Mouse (Mus musculus) CD8-positive naive resting alpha-beta T cell, adult 2 months (primary cell): ENCODE measurements around the gene Snx29.
"Not testable (repeated sequence)": the region's sequence is repeated elsewhere in the genome, so short reads cannot be mapped to it uniquely, and the experiment has no call there.

ENCODE experiments used
- DNase-seq, 2 experiments: peaks; one replicate each; pipeline ENCODE4 v3.0.0; 2022; ENCODE audit warnings: low read depth in 2 of 2, low spot score in 2 of 2

The Snx29 gene

DNA sequence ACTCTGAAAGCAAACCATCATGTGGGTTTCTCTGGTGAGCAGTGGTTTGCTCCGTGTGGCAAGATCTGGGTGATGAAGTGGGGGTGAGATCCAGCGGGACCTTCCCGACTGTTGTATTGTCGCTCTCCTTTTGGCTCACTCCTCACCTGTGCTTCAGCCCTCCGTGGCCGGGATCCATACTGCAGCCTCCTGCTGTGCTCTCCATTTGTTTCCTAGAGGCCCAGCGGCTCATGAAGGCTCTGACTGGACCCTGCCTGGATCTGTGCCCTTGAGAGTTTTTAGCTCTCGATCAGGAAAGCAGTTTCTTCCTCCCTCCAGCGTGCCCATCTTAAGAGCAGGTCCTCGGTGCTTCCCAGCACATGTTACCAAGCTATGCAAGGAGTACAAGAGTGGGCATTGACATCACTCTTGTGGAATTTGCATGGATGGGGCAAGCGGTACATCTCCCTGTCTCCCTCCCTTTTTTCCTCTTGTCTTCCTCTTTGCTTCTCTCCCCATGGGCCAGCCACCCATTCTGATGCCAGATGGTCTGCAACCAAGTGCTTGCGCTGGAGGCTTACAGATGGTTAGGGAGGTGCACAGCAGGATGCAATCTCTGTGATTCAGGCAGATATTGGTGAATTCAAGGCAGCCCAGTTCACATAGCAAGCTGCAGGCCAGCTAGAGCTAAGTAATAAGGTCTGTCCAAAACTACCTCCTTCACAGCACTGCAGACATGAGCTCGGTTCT is 207.9 kb downstream of the Snx29 start:
- DNase-seq, result no peak

DNA sequence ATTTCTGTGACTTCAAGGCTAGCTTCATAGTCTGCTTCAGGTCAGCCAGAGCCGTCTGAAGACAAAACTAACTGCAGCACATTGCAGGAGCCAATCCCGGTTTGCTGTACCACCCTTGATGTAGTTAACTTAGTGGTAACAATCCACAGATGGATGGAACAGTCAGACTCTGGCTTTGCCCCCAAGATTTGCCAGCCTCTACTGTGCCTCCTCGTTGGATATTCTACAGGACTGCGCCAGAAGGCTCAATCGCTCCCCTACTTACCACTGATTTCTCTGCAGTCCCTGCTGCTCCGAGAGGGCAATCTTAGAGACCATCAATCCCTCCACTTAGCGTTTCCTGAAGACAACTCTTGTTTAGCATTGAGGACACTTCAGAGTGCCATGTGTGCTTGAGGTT is 208.7 kb downstream of the Snx29 start:
- DNase-seq, result no peak

DNA sequence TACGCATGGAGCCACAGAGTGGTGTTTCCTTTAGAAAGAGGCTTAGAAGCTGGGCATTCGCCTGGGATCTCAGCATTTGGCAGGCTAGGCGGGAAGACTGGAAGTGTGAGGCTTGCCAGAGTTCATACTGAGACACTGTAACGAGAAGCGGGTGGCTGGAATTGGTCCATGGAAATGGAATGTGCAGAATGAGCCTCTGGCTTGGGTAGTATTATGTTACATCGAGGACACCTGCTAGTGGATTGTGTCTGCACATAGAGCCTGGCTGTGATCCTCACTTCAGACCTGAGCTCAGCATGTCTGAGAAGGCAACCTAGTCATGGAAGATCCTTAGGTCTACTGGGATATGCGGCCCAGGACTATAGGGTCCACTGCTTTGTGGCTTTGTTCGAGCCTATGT is 209.9 kb downstream of the Snx29 start:
- no peak for DNase-seq

DNA sequence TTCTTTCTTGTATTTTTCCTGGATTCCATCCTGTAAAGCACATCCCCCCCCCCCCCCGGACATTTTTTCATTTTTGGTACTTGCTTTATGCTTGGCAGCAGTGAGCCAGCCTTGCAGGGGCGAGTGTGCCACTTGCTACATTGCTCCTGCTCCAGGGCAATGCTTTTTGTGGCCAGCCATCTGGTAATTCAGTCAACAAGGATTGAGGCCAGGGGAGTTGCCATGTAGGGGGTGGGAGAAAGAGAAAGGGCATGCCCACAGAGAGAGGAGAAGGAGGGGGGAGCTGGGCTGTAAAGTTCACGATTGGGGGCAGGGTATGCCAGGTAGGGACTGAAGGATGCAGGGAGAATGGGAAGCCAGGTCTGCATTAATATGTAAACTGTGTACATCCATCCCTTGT is 210.7 kb downstream of the Snx29 start:
- DNase-seq, result no peak

DNA sequence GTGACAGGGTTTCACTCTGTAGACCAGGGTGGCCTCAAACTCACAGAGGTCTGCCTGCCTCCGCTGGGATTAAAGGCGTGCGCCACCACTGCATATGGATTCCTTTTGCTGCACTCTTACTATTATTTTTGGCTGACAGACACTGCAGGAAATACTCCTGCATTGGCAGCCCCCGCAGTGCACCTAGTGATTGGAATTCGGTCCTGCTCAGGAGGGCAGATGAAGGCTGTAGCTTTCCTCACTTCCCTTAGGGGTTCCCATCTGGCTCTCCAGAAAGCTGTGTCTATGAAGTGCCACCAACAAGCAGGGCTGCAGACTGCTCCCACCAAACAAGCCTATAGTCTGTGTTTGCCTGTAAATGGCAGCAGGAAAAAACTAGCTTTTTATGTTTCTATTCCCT is 215.0 kb downstream of the Snx29 start:
- DNase-seq, result no peak

DNA sequence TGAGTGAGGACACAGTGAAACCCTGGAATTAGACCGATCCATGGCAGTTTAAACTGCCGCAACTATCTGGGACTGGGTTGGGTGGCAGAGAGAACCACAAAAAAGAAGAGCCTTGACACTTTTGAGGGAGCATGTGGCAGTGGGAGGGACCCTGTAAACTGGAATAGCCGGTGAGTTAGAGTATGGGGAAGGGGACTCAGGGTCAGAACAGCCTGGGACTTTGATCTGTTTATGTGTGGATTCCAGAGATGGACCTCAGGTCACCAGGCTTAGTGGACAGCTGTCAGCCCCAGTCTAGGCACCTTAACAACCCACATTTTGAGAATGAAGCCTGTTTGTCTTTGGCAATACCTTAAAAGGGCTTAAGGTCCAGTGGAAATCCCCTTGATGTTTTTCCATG is 215.5 kb downstream of the Snx29 start:
- no peak for DNase-seq

DNA sequence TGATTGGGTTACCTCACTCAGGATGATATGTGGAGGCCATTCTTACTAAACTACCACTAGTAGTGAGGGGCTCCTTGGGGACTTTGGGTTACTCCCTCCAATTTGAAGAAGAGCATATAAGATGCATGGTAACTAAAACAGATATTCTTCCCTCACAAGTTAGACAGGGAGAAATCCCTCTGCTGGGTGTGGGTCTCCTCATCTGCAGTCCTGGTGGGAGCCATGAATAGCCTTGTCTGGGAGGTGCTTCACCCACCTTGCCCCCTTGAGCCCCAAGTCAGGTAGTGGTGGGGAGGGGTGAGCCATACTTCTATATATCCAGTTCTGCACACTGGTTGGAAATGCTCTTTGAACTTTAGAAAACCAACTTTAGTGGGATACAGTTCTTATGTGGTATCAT is 218.3 kb downstream of the Snx29 start:
- DNase-seq, result no peak

DNA sequence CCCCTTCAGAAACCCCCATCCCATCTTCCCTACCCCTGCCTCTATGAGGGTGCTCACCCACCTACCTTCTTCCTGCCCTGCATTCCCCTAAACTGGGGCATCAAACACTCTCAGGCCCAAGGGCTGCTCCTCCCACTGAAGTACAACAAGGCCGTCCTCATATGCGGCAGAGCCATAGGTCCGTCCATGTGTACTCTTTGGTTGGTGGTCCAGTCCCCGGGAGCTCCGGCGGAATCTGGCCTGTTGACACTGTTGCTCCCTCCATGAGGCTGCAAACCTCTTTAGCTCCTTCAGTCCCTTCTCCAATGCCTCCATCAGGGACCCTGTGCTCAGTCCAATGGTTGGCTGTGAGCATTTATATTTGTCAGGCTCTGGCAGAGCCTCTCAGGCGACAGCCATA is 219.1 kb downstream of the Snx29 start:
- no peak for DNase-seq

DNA sequence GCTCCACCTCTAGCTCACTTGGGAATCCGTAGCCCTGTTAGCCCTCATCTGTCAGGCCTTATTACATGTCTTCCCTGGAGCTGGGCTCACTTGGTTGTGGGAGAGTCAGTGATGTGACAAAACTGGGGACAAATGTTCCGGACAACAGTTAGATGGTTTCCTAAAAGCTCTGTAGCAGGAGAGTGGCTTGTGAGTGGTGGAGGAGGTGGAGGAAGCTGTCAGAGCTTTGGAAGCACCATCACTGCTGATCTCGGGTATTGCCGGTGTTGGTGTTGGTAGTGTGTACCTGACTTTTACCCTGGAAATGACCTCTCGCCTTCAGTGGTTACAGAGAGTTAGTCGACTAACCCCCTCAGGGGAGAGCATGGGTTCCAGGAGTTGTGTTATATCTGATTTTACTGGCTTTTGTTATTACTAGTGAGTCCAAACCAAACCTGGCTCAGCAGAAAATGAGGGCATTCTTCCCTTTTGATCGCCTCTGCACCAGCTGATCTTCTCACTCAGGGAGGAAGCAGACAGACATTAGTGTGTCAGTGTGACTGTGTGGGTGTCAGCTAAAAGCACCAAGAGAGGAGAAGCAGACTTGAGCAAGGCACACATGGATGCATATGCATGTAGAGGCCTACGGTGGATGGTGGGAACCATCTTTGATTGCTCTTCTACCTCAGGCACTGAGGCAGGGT is 227.5 kb downstream of the Snx29 start:
- no peak for DNase-seq

DNA sequence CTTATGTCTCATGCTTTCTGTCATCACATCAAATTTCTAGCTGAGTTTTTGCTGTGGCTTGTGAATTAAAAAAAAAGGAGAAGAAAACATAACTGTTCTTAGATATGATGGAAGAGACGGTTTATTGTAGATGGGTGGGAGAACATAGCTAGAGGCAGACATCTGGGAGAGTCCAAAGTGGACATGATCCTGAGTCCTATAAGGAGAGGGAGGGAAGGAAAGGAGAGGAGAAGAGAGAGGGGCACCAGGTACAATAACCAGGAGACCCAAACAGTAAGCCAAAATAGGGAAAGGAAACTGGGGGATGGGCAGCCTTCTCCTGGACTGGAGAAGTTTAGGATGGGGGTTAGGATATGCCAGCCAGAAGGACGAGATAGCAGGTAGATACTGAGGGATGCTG is 239.0 kb downstream of the Snx29 start:
- DNase-seq, result no peak

DNA sequence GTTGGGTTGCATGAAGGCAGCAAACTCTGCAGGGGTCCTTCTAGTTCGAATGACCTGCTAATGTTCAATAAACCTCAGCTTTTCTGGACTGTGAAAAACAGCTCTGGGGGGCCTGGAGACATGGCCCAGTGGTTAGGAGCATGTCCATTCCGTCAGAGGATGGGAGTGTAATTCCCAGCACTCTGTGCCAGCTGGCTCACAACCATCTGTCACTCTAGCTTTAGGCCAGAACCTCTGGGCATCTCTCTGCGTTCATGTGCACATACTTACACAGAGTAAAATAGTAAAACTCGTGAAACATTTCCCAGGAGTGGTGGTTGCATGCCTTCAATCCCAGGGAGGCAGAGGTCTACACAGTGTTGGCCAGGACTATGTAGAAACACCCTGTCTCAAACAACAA is 241.1 kb downstream of the Snx29 start:
- DNase-seq, result no peak

DNA sequence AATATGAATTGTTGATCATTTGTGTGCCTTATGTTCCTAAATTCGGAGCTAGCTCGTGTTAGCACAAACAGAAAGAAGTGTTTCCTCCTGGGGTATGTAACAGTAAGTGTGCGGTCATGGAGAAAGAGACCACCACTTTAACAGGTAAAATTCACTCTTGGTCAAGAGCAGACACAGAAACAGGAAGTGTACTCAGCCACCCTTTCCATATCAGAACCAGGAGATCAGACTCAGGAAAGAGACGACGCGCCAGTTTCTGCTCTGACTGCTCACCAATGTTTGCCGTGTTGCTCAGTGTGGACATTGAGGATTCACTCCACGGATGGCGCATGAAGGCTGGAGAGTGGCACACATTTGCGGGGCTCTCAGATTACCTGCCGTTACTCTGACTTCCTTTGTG is 242.4 kb downstream of the Snx29 start:
- no peak for DNase-seq

DNA sequence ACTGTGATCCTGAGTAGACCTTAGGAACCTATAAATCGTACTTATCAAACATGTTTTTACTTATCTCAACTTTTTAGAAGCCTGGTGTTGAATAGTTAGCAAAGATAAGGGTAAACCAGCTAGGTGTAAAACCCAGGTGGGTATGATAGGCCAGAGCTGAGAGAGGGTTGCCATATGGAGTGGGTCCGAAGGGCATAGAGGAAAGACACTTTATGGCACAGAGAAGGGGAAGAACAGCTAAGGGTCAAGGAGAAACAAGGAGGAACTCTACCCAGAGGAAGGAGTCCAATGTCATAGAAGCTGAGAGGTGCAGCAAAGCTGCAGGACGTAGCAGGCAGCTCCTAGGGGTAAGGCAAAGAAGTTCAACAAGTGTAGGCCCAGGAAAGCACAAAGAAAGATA is 244.9 kb downstream of the Snx29 start:
- DNase-seq, result no peak

DNA sequence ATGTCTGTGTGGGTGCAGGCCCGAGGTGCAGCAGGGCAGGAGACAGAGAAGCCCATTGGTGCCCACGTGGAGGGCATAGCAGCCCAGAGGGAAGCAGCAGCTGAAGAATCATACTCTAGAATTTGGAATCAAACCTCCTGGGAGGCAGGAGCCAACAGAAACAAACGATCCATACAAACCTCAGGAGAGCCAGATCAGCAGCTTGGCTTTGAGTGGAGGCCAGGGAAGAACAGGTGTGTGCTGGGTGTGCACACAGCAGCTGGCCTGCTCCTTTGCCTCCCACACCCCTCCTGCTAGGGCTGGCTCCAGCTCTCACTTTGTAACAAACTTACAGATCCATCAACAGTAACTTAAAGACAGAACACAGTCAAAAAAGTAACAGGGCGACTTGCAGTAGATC is 245.4 kb downstream of the Snx29 start:
- DNase-seq, result no peak

DNA sequence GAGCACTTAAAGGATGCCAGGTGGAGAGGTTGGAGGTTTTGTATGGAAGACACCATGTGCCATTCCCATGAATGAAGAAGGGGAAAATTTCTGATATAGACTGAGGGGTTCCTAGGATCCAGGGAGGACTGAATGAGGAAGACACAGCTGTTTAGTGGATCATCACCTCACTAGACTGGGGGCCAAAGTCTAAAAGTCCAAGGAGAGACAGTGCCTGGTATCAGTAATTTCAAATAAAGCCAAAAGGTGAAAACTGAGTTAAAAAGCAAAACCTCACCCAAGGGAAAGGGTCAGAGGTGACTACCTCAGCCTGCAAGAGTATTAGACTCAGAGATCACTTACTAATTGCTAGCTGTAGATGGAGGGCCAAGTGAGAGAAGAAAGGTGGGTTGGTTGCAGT is 245.9 kb downstream of the Snx29 start:
- no peak for DNase-seq

DNA sequence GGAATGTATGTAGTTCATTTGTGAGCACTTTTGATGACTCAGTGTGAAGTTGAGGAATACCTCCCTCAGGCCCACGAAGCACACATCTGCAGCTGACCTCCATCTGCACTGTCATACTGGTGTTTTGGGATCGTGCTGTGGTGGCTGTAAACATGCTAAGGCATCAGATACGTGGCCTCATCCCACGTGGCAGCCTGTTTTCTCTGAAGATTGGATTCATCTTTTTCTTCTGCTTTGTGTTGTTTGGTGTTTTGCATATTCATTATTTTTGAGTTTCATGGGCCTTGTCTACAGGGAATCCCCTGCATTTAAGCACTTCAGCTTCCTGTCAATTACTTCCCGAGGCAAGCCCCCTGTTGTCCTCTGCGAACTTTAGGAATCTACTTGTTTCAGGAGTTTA is 246.4 kb downstream of the Snx29 start:
- no peak for DNase-seq

DNA sequence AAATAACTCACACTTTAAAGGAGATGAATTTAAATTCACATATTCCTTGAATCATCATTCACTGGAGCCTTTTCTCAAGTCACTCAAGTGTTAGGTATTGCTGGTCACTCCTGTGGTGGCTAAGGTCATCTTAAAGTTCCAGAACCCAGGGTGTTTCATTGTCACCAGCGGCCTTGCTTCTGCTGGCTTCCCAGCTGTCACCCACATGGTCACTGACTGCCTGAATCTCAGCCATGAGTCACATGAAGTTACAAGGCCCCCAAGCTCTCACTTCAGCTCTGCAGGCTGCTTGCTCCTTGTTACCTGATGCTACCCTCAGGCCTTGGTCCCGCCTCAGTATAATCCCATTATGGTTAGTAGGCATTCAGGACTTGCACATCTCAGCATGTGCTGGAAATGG is 247.4 kb downstream of the Snx29 start:
- no peak for DNase-seq

DNA sequence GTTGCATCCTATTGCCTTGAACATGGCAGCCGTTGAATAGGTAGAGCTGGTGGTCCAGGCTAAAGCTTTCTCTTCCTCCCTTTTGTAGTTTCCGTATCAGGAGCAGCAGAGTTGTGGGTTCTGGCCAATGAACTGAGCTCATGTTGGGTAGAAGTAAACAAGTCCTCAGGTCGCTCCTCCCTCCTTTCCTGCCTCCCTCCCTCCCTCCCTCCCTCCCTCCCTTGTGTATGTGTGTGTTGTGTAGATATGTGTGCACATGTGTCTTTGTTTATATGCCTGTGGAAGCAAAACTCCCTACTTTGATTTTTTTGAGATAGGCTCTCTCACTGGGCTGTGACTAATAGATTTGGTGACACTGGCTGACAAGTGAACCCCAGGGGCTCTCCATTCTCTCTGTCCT is 251.8 kb downstream of the Snx29 start:
- no peak for DNase-seq

DNA sequence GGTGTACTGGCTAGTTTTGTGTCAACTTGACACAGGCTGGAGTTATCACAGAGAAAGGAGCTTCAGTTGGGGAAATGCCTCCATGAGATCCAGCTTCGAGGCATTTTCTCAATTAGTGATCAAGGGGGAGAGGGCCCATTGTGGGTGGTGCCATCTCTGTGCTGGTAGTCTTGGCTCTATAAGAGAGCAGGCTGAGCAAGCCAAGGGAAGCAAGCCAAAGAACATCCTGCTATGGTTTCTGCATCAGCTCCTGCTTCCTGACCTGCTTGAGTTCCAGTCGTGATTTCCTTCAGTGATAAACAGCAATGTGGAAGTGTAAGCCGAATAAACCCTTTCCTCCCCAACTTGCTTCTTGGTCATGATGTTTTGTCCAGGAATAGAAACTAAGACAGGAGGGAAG is 253.0 kb downstream of the Snx29 start:
- DNase-seq, result not testable (repeated sequence)

DNA sequence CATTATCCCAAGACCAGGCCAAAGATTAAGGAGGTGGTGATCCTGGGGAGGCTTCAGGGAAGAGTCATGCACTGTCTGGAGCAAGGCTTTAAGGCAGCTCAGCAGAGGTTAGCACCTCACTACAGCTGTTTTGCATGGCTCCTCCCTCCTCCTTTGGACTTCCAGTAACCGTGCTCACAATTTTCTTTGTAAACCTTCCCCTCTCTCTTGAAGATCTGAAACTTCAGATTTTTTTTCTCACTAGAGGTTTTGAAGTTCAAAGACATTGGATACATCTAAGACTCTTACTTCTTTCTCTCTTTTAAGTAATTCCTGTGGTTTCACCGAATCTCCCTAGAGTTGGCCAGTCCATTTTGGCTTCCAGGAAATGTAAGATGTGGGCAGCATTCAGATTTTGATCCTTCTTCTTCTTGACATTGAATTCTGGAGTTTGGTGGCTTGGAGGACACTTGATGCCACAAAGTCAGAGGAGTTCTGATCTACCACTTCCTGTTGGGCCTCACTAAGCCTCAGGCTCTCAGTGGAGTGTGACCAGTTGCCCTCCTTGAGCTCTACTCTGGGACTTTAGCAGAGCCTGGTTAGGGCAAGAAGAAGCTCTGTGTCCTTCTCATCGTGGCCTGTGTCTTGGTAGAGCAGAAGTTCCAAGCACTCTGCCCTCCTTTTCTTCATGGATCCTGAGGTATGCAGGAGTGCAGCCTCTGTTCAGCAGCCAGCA is 255.0 kb downstream of the Snx29 start:
- no peak for DNase-seq

DNA sequence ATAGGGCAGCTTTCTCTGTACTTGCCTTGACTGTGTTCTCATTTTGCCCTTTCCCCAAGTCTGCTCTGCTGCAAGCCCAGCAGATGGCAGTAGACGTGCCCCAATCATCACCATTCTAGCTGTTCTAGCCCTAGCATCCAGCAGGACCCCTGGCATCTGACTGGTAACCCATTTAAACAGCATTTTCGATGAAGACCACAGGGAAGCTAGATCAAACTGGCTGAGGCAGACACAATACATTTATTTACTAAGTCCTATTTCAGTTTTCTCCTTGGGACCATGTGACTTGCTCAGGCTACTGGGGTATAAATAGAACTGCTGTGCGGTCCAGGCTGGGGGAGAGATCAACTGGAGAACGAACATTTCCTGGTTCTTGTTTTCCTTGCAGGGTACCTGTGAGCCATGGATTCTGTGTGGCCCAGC is 257.0 kb downstream of the Snx29 start:
- no peak for DNase-seq

DNA sequence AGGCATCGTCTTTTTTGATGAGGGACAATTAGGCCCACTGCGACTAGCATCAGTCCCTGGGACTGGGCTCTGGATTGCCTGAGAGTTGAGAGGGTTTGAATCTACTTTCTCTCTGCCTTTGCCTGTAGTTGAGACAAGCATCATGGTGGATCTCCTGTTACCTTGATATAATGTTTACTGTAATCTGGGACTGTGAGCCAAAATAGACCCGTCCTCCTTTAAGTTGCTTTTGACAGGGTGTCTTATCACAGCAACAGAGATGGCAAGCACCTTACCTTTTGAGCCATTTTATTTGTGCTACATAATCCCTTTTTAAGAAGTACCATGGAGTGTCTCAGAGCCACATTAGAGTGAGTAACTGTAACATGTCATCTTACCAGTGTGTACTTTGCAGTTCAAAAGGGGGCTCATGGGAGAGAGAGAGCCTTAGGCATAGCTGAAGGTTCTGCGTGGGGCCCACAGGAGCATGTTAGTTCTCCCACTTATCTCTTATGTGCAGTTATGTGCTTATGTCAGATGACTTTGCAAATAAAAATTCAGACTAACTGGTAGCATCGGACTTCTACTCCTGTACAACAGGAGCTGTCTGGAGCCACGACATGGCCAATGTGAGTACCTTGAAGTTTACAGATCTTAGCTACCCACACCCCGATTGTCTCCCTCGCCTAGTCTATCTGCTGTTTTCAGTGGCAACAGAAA is 261.4 kb downstream of the Snx29 start:
- no peak for DNase-seq
